Mouse (Mus musculus) embryonic facial prominence, embryonic 14.5 days (tissue): ENCODE results near the gene Fam234b. TPM values are rescaled to one million over a fixed set of nuclear protein-coding genes. Genes with fewer than 3 reads are reported as not detected.

Source experiments
- ATAC-seq: fragments of 200-750 bp; cut with Nextera tagmentation; 2 replicates; pipeline ENCODE4 v1.8.0; 2017; ENCODE audit warnings: low read depth, moderate number of reproducible peaks, moderate TSS enrichment
- DNase-seq: peaks from one replicate; pipeline ENCODE4 v3.0.0-alpha.2; 2015; ENCODE audit warnings: low spot score
- H3K27ac ChIP-seq: fragments of 300-500 bp; sonication (generic); replicated peaks from 2 replicates; pipeline ENCODE4 v1.5.1; 2014; ENCODE audit warnings: low read depth, mild to moderate bottlenecking, low read length, moderate library complexity
- H3K27me3 ChIP-seq: fragments of 300-500 bp; sonication (generic); replicated peaks from 2 replicates; pipeline ENCODE4 v1.6.1; 2014; ENCODE audit warnings: low read length; ENCODE audit not compliant: control insufficient read depth, insufficient read depth
- H3K36me3 ChIP-seq: fragments of 300-500 bp; sonication (generic); 2 replicates; pipeline ENCODE4 v1.6.1; 2014; ENCODE audit warnings: low read length, mixed read lengths; ENCODE audit not compliant: control insufficient read depth, insufficient read depth
- H3K4me1 ChIP-seq: fragments of 300-500 bp; sonication (generic); 2 replicates; pipeline ENCODE4 v1.6.1; 2014; ENCODE audit warnings: antibody characterized with exemption, low read length; ENCODE audit not compliant: control insufficient read depth, insufficient read depth
- H3K4me2 ChIP-seq: fragments of 300-500 bp; sonication (generic); 2 replicates; pipeline ENCODE4 v1.6.1; 2014; ENCODE audit warnings: low read depth, mild to moderate bottlenecking, low read length, moderate library complexity, mixed read lengths
- H3K4me3 ChIP-seq: fragments of 300-500 bp; sonication (generic); 2 replicates; pipeline ENCODE4 v1.5.1; 2014; ENCODE audit warnings: low read depth, mild to moderate bottlenecking, low read length
- H3K9ac ChIP-seq: fragments of 300-500 bp; sonication (generic); 2 replicates; pipeline ENCODE4 v1.6.1; 2014; ENCODE audit warnings: low read depth, mild to moderate bottlenecking, low read length, moderate library complexity, mixed read lengths
- H3K9me3 ChIP-seq: fragments of 300-500 bp; sonication (generic); 2 replicates; pipeline ENCODE4 v1.6.1; 2016; ENCODE audit warnings: low read length; ENCODE audit not compliant: control insufficient read depth
- WGBS: fragments of 180-500 bp; shearing (Covaris S2); extraction: QIAGEN DNeasy Blood & Tissue Kit; methylation state at CpG from one replicate; pipeline ENCODE4 v1.1.7; 2014; 5-methylcytosine and 5-hydroxymethylcytosine counted together
- polyA plus RNA-seq: library from polyadenylated mRNA; unstranded; fragments of >200 nt; fragmentation: Nextera tagmentation; extraction: Ambion mirVana; gene quantifications from 2 replicates; pipeline ENCODE4 v1.2.1, GENCODE M21; 2014

Fam234b gene
- polyA plus RNA-seq, 1 experiment from 2014 or later, result 21.0 TPM

- Histone ChIP-seq H3K9me3 (no peaks in the 10 kb centered on the region), H3K4me2 (no peak overlapping the region), H3K4me1 (peaks cover 4% of the 10 kb centered on the region; the same call in 1 of the 2 replicates), H3K27me3 (no peaks in the 10 kb centered on the region), H3K27ac (no peak overlapping the region), H3K36me3 (peaks cover 4% of the 10 kb centered on the region; the same call in 1 of the 2 replicates), H3K9ac (no peak overlapping the region), H3K4me3 (no peak overlapping the region)
- 93% methylated on average over 8 of the region's 8 CpGs for WGBS
- DNase-seq, result no peak
- no peak for ATAC-seq
These were observed 42.6 kb downstream of the Fam234b start for GRCm38 (mm10) chr6:135240361-135240760.

- H3K4me1 ChIP-seq, result peaks cover 11% of the 10 kb centered on the region
- no peaks in the 10 kb centered on the region for H3K36me3 ChIP-seq
- no peak overlapping the region for H3K27ac ChIP-seq
- H3K4me2 ChIP-seq, result no peak overlapping the region
- no peak for ATAC-seq
- no peak overlapping the region for H3K9ac ChIP-seq
- H3K27me3 ChIP-seq, result no peaks in the 10 kb centered on the region
- H3K4me3 ChIP-seq, result no peak overlapping the region
- no peak for DNase-seq
- H3K9me3 ChIP-seq, result no peaks in the 10 kb centered on the region
- 65% methylated on average over 8 of the region's 8 CpGs for WGBS
These were observed 47.8 kb downstream of the Fam234b start for GRCm38 (mm10) chr6:135245586-135245985.

- H3K36me3 ChIP-seq, result no peaks in the 10 kb centered on the region
- ATAC-seq (no peak), DNase-seq (no peak)
- H3K27ac ChIP-seq, result no peak overlapping the region
- H3K4me2 ChIP-seq, result no peak overlapping the region
- WGBS, result 55% methylated on average over 6 of the region's 6 CpGs
- H3K9ac ChIP-seq, result no peak overlapping the region
- H3K9me3 ChIP-seq, result no peaks in the 10 kb centered on the region
- no peak overlapping the region for H3K4me3 ChIP-seq
- no peaks in the 10 kb centered on the region for H3K27me3 ChIP-seq
- H3K4me1 ChIP-seq, result peaks cover 26% of the 10 kb centered on the region
These were observed 50.1 kb downstream of the Fam234b start for GRCm38 (mm10) chr6:135247861-135248260.

- Histone ChIP-seq H3K36me3 (no peaks in the 10 kb centered on the region), H3K9me3 (no peaks in the 10 kb centered on the region), H3K9ac (no peak overlapping the region), H3K4me1 (peaks cover 27% of the 10 kb centered on the region), H3K4me2 (peak overlapping the region; percentile 38), H3K27me3 (no peaks in the 10 kb centered on the region), H3K27ac (peak overlapping the region; percentile 81), H3K4me3 (no peak overlapping the region)
- peak; percentile 88 for ATAC-seq
- peak; percentile 97 for DNase-seq
- 31% methylated on average over 19 of the region's 19 CpGs for WGBS
These were observed 52.2 kb downstream of the Fam234b start for GRCm38 (mm10) chr6:135249846-135250531.

GRCm38 (mm10) chr6:135250926-135251699, 53.3 kb downstream of the Fam234b start:
- Histone ChIP-seq H3K4me1 (peaks cover 27% of the 10 kb centered on the region), H3K9ac (no peak overlapping the region), H3K9me3 (no peaks in the 10 kb centered on the region), H3K4me3 (no peak overlapping the region), H3K27me3 (no peaks in the 10 kb centered on the region), H3K36me3 (no peaks in the 10 kb centered on the region), H3K4me2 (no peak overlapping the region; the same call in 1 of the 2 replicates), H3K27ac (peak overlapping the region; percentile 81)
- no peak for DNase-seq
- 61% methylated on average over 19 of the region's 19 CpGs for WGBS
- ATAC-seq, result no peak

GRCm38 (mm10) chr6:135251849-135252727, 54.3 kb downstream of the Fam234b start:
- ATAC-seq (peak; percentile 24), DNase-seq (peak; percentile 63)
- Histone ChIP-seq H3K4me2 (peak overlapping the region; percentile 47), H3K9me3 (no peaks in the 10 kb centered on the region), H3K36me3 (no peaks in the 10 kb centered on the region), H3K27ac (peak overlapping the region; percentile 77), H3K27me3 (no peaks in the 10 kb centered on the region), H3K9ac (0 out of 2 replicates have a peak overlapping the region, but pooled peaks have one; percentile 36), H3K4me3 (peak overlapping the region; percentile 0; the same call in 1 of the 2 replicates), H3K4me1 (peaks cover 27% of the 10 kb centered on the region)
- WGBS, result 44% methylated on average over 24 of the region's 24 CpGs

GRCm38 (mm10) chr6:135252728-135253077, 54.9 kb downstream of the Fam234b start:
- no peaks in the 10 kb centered on the region for H3K36me3 ChIP-seq
- H3K9me3 ChIP-seq, result no peaks in the 10 kb centered on the region
- H3K27me3 ChIP-seq, result no peaks in the 10 kb centered on the region
- H3K4me1 ChIP-seq, result peaks cover 27% of the 10 kb centered on the region
- peak overlapping the region; percentile 0; the same call in 1 of the 2 replicates for H3K4me3 ChIP-seq
- ATAC-seq, result peak; percentile 90
- H3K9ac ChIP-seq, result 0 out of 2 replicates have a peak overlapping the region, but pooled peaks have one; percentile 36
- peak overlapping the region; percentile 77 for H3K27ac ChIP-seq
- DNase-seq, result peak; percentile 93
- H3K4me2 ChIP-seq, result peak overlapping the region; percentile 47
- 4% methylated on average over 15 of the region's 16 CpGs for WGBS

GRCm38 (mm10) chr6:135254153-135254552, 56.4 kb downstream of the Fam234b start, which contains the start of gene Gsg1:
TSS of gene Gsg1 (minus strand) at chr6:135254351.
- peaks cover 27% of the 10 kb centered on the region for H3K4me1 ChIP-seq
- no peak within 1 kb of the TSS for H3K9ac ChIP-seq
- H3K9me3 ChIP-seq, result no peaks in the 10 kb centered on the region
- 0 out of 2 replicates have a peak within 1 kb of the TSS, but pooled peaks have one; percentile 47 for H3K4me2 ChIP-seq
- no peak within 1 kb of the TSS for H3K27ac ChIP-seq
- H3K4me3 ChIP-seq, result no peak within 1 kb of the TSS
- H3K36me3 ChIP-seq, result no peaks in the 10 kb centered on the region
- ATAC-seq (no peak), DNase-seq (no peak)
- H3K27me3 ChIP-seq, result no peaks in the 10 kb centered on the region
- WGBS, result 76% methylated on average over 7 of the region's 7 CpGs
